Mouse (Mus musculus) heart, embryonic 15.5 days (tissue): ENCODE data around the gene 4930544G11Rik. TPM values are rescaled to one million over a fixed set of nuclear protein-coding genes. Genes with fewer than 3 reads are reported as not detected.

ENCODE experiments used
- ATAC-seq: fragments of 200-750 bp; cut with Nextera tagmentation; replicated peaks from 2 replicates; pipeline ENCODE4 v1.8.0; 2017; ENCODE audit warnings: low read depth, moderate TSS enrichment; ENCODE audit not compliant: insufficient number of reproducible peaks, insufficient read depth, low FRiP score
- H3K27ac ChIP-seq: fragments of 300-500 bp; sonication (generic); 2 replicates; pipeline ENCODE4 v1.5.1; 2015; ENCODE audit warnings: mild to moderate bottlenecking, inconsistent platforms
- H3K27me3 ChIP-seq: fragments of 300-500 bp; sonication (generic); 2 replicates; pipeline ENCODE4 v1.6.1; 2015; ENCODE audit warnings: inconsistent platforms
- H3K36me3 ChIP-seq: fragments of 300-500 bp; sonication (generic); 2 replicates; pipeline ENCODE4 v1.6.1; 2015; ENCODE audit warnings: mild to moderate bottlenecking, inconsistent platforms
- H3K4me1 ChIP-seq: fragments of 300-500 bp; sonication (generic); replicated peaks from 2 replicates; pipeline ENCODE4 v1.6.1; 2015; ENCODE audit warnings: inconsistent platforms
- H3K4me2 ChIP-seq: fragments of 300-500 bp; sonication (generic); 2 replicates; pipeline ENCODE4 v1.6.1; 2015; ENCODE audit warnings: inconsistent platforms, mild to moderate bottlenecking, moderate library complexity
- H3K4me3 ChIP-seq: fragments of 300-500 bp; sonication (generic); 2 replicates; pipeline ENCODE4 v1.5.1; 2015; ENCODE audit warnings: mild to moderate bottlenecking, inconsistent platforms
- H3K9ac ChIP-seq: fragments of 300-500 bp; sonication (generic); 2 replicates; pipeline ENCODE4 v1.6.1; 2015; ENCODE audit warnings: mild to moderate bottlenecking, inconsistent platforms
- H3K9me3 ChIP-seq: fragments of 300-500 bp; sonication (generic); replicated peaks from 2 replicates; pipeline ENCODE4 v1.6.1; 2016; ENCODE audit warnings: inconsistent platforms
- WGBS: fragments of 180-500 bp; shearing (Covaris S2); methylation state at CpG from one replicate; pipeline ENCODE4 v1.1.7; 2015; ENCODE audit warnings: mixed read lengths; 5-methylcytosine and 5-hydroxymethylcytosine counted together
- polyA plus RNA-seq: library from polyadenylated mRNA; unstranded; fragments of >200 nt; fragmentation: Nextera tagmentation; extraction: Ambion mirVana; gene quantifications from 2 replicates; pipeline ENCODE4 v1.2.1, GENCODE M21; 2015

4930544G11Rik gene
- not detected in 2 replicates for polyA plus RNA-seq

- no peak for ATAC-seq
- H3K36me3 ChIP-seq: no peaks in the 10 kb centered on the region
- no peak within 1 kb of the TSS for H3K4me3 ChIP-seq
- no peak within 1 kb of the TSS for H3K27ac ChIP-seq
- no peaks in the 10 kb centered on the region for H3K27me3 ChIP-seq
- H3K9me3 ChIP-seq: no peaks in the 10 kb centered on the region
- H3K9ac ChIP-seq: no peak within 1 kb of the TSS
- H3K4me1 ChIP-seq: no peaks in the 10 kb centered on the region
- no peak within 1 kb of the TSS for H3K4me2 ChIP-seq
- WGBS: 95% methylated on average over 10 of the region's 10 CpGs
Measured at GRCm38 (mm10) chr6:65952309-65952708, at the start of gene 4930544G11Rik. TSS of gene 4930544G11Rik (plus strand) at chr6:65952609.

- Histone ChIP-seq H3K4me2 (no peak overlapping the region), H3K27ac (no peak overlapping the region), H3K36me3 (peaks cover 20% of the 10 kb centered on the region), H3K9ac (no peak overlapping the region), H3K27me3 (no peaks in the 10 kb centered on the region), H3K4me1 (no peaks in the 10 kb centered on the region), H3K9me3 (no peaks in the 10 kb centered on the region), H3K4me3 (no peak overlapping the region)
- ATAC-seq: no peak
- 83% methylated on average over 2 of the region's 2 CpGs for whole genome bisulfite sequencing
Measured at GRCm38 (mm10) chr6:65906657-65907182, 45.7 kb upstream of the 4930544G11Rik start.

- Histone ChIP-seq H3K36me3 (no peaks in the 10 kb centered on the region), H3K4me2 (no peak overlapping the region), H3K9me3 (no peaks in the 10 kb centered on the region), H3K27ac (no peak overlapping the region), H3K4me3 (no peak overlapping the region), H3K9ac (no peak overlapping the region), H3K27me3 (no peaks in the 10 kb centered on the region), H3K4me1 (no peaks in the 10 kb centered on the region)
- WGBS: 78% methylated on average over 5 of the region's 5 CpGs
- ATAC-seq: no peak
Measured at GRCm38 (mm10) chr6:65915421-65915820, 37.0 kb upstream of the 4930544G11Rik start.

- no peak overlapping the region for H3K4me3 ChIP-seq
- no peak overlapping the region for H3K4me2 ChIP-seq
- 0 out of 2 replicates have a peak, but pooled peaks have one; percentile 53 for ATAC-seq
- no peaks in the 10 kb centered on the region for H3K9me3 ChIP-seq
- no peaks in the 10 kb centered on the region for H3K36me3 ChIP-seq
- H3K27ac ChIP-seq: no peak overlapping the region
- WGBS: 31% methylated on average over 3 of the region's 3 CpGs
- no peaks in the 10 kb centered on the region for H3K27me3 ChIP-seq
- H3K9ac ChIP-seq: no peak overlapping the region
- H3K4me1 ChIP-seq: peaks cover 9% of the 10 kb centered on the region; the same call in 1 of the 2 replicates
Measured at GRCm38 (mm10) chr6:65921703-65922102, 30.7 kb upstream of the 4930544G11Rik start.

- H3K4me3 ChIP-seq: no peak overlapping the region
- H3K9ac ChIP-seq: no peak overlapping the region
- no peak overlapping the region for H3K4me2 ChIP-seq
- H3K9me3 ChIP-seq: no peaks in the 10 kb centered on the region
- WGBS: 84% methylated on average over 4 of the region's 4 CpGs
- no peaks in the 10 kb centered on the region for H3K36me3 ChIP-seq
- no peak overlapping the region for H3K27ac ChIP-seq
- no peaks in the 10 kb centered on the region for H3K27me3 ChIP-seq
- peaks cover 9% of the 10 kb centered on the region; the same call in 1 of the 2 replicates for H3K4me1 ChIP-seq
- ATAC-seq: no peak
Measured at GRCm38 (mm10) chr6:65923501-65924084, 28.8 kb upstream of the 4930544G11Rik start.

- Histone ChIP-seq H3K9me3 (no peaks in the 10 kb centered on the region), H3K4me1 (peaks cover 9% of the 10 kb centered on the region; the same call in 1 of the 2 replicates), H3K27ac (no peak overlapping the region), H3K36me3 (peaks cover 4% of the 10 kb centered on the region; the same call in 1 of the 2 replicates), H3K4me3 (no peak overlapping the region), H3K4me2 (no peak overlapping the region), H3K27me3 (no peaks in the 10 kb centered on the region), H3K9ac (no peak overlapping the region)
- no peak for ATAC-seq
- 78% methylated on average over 3 of the region's 3 CpGs for WGBS
Measured at GRCm38 (mm10) chr6:65925737-65926333, 26.6 kb upstream of the 4930544G11Rik start.

- Histone ChIP-seq H3K4me2 (no peak overlapping the region), H3K27ac (no peak overlapping the region)
- ATAC-seq: no peak
Measured at GRCm38 (mm10) chr6:65930523-65930922, 21.9 kb upstream of the 4930544G11Rik start.

GRCm38 (mm10) chr6:65932776-65933175 is 19.6 kb upstream of the 4930544G11Rik start:
- no peaks in the 10 kb centered on the region for H3K4me1 ChIP-seq
- no peak overlapping the region for H3K9ac ChIP-seq
- no peak overlapping the region for H3K4me3 ChIP-seq
- no peak overlapping the region for H3K4me2 ChIP-seq
- H3K27me3 ChIP-seq: no peaks in the 10 kb centered on the region
- ATAC-seq: no peak
- 73% methylated on average over 1 of the region's 1 CpGs for WGBS
- no peak overlapping the region for H3K27ac ChIP-seq
- peaks cover 4% of the 10 kb centered on the region; the same call in 1 of the 2 replicates for H3K36me3 ChIP-seq
- no peaks in the 10 kb centered on the region for H3K9me3 ChIP-seq

More at GRCm38 (mm10) chr6:65930523-65930922, 21.9 kb upstream of the 4930544G11Rik start:
- Histone ChIP-seq H3K4me1 (no peaks in the 10 kb centered on the region), H3K36me3 (peaks cover 4% of the 10 kb centered on the region; the same call in 1 of the 2 replicates), H3K9ac (no peak overlapping the region), H3K9me3 (no peaks in the 10 kb centered on the region), H3K4me3 (no peak overlapping the region), H3K27me3 (no peaks in the 10 kb centered on the region)
- WGBS: 88% methylated on average over 1 of the region's 1 CpGs

- H3K4me3 ChIP-seq: no peak overlapping the region
- H3K9me3 ChIP-seq: no peaks in the 10 kb centered on the region
- H3K27me3 ChIP-seq: no peaks in the 10 kb centered on the region
- no peak overlapping the region for H3K9ac ChIP-seq
- H3K36me3 ChIP-seq: peaks cover 4% of the 10 kb centered on the region; the same call in 1 of the 2 replicates
- H3K27ac ChIP-seq: no peak overlapping the region
- H3K4me2 ChIP-seq: no peak overlapping the region
- no peak for ATAC-seq
- WGBS: 51% methylated on average over 4 of the region's 4 CpGs
- H3K4me1 ChIP-seq: no peaks in the 10 kb centered on the region
Measured at GRCm38 (mm10) chr6:65933177-65933576, 19.2 kb upstream of the 4930544G11Rik start.

GRCm38 (mm10) chr6:65935566-65936281 is 16.7 kb upstream of the 4930544G11Rik start:
- Histone ChIP-seq H3K9me3 (no peaks in the 10 kb centered on the region), H3K4me2 (no peak overlapping the region), H3K36me3 (no peaks in the 10 kb centered on the region; the same call in 1 of the 2 replicates), H3K9ac (no peak overlapping the region), H3K4me3 (no peak overlapping the region), H3K27me3 (no peaks in the 10 kb centered on the region), H3K4me1 (no peaks in the 10 kb centered on the region), H3K27ac (no peak overlapping the region)
- ATAC-seq: no peak
- 68% methylated on average over 7 of the region's 7 CpGs for WGBS

GRCm38 (mm10) chr6:65950492-65950891 is 1.9 kb upstream of the 4930544G11Rik start:
- H3K27ac ChIP-seq: no peak overlapping the region
- ATAC-seq: no peak
- no peak overlapping the region for H3K9ac ChIP-seq
- 89% methylated on average over 6 of the region's 6 CpGs for WGBS
- H3K36me3 ChIP-seq: no peaks in the 10 kb centered on the region
- H3K4me2 ChIP-seq: no peak overlapping the region
- H3K4me3 ChIP-seq: no peak overlapping the region
- no peaks in the 10 kb centered on the region for H3K4me1 ChIP-seq
- H3K27me3 ChIP-seq: no peaks in the 10 kb centered on the region
- H3K9me3 ChIP-seq: no peaks in the 10 kb centered on the region
